Mouse (Mus musculus): ENCODE data around the gene Adamtsl4. TPM values are rescaled to one million over a fixed set of nuclear protein-coding genes. Genes with fewer than 3 reads are reported as not detected.
"Not testable (repeated sequence)": the region's sequence is repeated elsewhere in the genome, so short reads cannot be mapped to it uniquely, and the experiment has no call there.

Adamtsl4 gene
- polyA plus RNA-seq, 1 experiment from 2014 or later: 3.9 TPM

GRCm38 (mm10) chr3:95672861-95673706 lies 14.6 kb downstream of the Adamtsl4 start:
- no peak overlapping the region for H3K4me3 ChIP-seq (ENCODE audit: low read length)
- H3K4me2 ChIP-seq (replicated peaks; ENCODE audit: low read depth, low read length): peak overlapping the region; percentile 30
- peak overlapping the region; percentile 53; the same call in 1 of the 2 replicates for H3K9ac ChIP-seq (replicated peaks; ENCODE audit: low read length)
- H3K27me3 ChIP-seq (ENCODE audit: insufficient read depth, low read length): no peaks in the 10 kb centered on the region
- ATAC-seq (ENCODE audit: low FRiP score, low TSS enrichment): no peak
- peaks cover 60% of the 10 kb centered on the region for H3K4me1 ChIP-seq (ENCODE audit: insufficient read depth, low read length)
- peak overlapping the region; percentile 98 for H3K27ac ChIP-seq (ENCODE audit: low read length)
- H3K36me3 ChIP-seq (ENCODE audit: insufficient read depth, low read length): peaks cover 12% of the 10 kb centered on the region; the same call in 1 of the 2 replicates
- 42% methylated on average over 10 of the region's 10 CpGs for WGBS
- H3K9me3 ChIP-seq (ENCODE audit: low read length): no peaks in the 10 kb centered on the region

GRCm38 (mm10) chr3:95672461-95672860 lies 15.3 kb downstream of the Adamtsl4 start:
- no peak overlapping the region for H3K9ac ChIP-seq (replicated peaks; ENCODE audit: low read length)
- H3K4me3 ChIP-seq (ENCODE audit: low read length): no peak overlapping the region
- H3K4me2 ChIP-seq (replicated peaks; ENCODE audit: low read depth, low read length): no peak overlapping the region
- H3K27ac ChIP-seq (ENCODE audit: low read length): peak overlapping the region; percentile 98
- no peaks in the 10 kb centered on the region for H3K9me3 ChIP-seq (ENCODE audit: low read length)
- H3K27me3 ChIP-seq (ENCODE audit: insufficient read depth, low read length): no peaks in the 10 kb centered on the region
- H3K4me1 ChIP-seq (ENCODE audit: insufficient read depth, low read length): peaks cover 66% of the 10 kb centered on the region
- ATAC-seq (ENCODE audit: low FRiP score, low TSS enrichment): no peak
- peaks cover 11% of the 10 kb centered on the region; the same call in 1 of the 2 replicates for H3K36me3 ChIP-seq (ENCODE audit: insufficient read depth, low read length)
- WGBS: 19% methylated on average over 3 of the region's 3 CpGs

DNA sequence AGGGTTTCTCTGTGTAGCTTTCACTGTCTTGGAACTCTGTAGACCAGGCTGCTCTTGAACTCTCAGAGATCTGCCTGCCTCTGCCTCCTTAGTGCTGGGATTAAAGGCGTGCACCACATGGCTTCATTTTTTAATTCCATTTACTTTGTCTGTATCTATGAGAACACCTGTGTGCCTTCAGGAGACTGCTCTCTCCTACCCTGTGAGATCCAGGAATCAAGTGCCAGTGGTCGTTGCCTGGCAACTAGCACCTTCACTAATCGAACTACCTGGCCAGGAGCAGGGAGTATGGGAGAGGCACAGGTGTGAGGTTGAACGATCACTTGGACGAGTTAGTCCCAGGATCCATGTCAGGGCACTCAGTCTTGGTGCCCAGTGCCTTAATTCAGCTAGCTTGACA lies 16.5 kb downstream of the Adamtsl4 start:
- no peak for ATAC-seq (ENCODE audit: low FRiP score, low TSS enrichment)
- WGBS: 78% methylated on average over 5 of the region's 5 CpGs
- H3K4me2 ChIP-seq (replicated peaks; ENCODE audit: low read depth, low read length): no peak overlapping the region
- no peak overlapping the region for H3K4me3 ChIP-seq (ENCODE audit: low read length)
- H3K27ac ChIP-seq (ENCODE audit: low read length): no peak overlapping the region
- H3K36me3 ChIP-seq (ENCODE audit: insufficient read depth, low read length): peaks cover 6% of the 10 kb centered on the region; the same call in 1 of the 2 replicates
- no peak overlapping the region for H3K9ac ChIP-seq (replicated peaks; ENCODE audit: low read length)
- H3K9me3 ChIP-seq (ENCODE audit: low read length): no peaks in the 10 kb centered on the region
- H3K4me1 ChIP-seq (ENCODE audit: insufficient read depth, low read length): peaks cover 69% of the 10 kb centered on the region
- H3K27me3 ChIP-seq (ENCODE audit: insufficient read depth, low read length): no peaks in the 10 kb centered on the region

DNA sequence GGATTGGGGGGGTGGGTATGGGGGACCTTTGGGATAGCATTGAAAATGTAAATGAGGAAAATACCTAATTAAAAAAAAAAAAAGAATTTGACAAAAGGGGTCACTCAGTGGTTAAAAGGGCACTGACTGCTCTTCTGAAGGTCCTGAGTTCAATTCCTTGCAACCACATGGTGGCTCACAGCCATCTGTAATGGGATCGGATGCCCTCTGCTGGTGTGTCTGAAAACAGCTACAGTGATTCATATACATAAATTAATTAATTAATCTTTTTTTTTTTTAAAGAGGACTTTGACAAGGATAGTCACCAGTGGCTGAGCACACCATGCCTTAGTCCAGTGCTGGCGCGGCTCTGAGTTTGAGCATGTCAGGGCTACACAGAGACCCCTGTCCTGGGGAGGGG lies 17.3 kb downstream of the Adamtsl4 start:
- H3K4me2 ChIP-seq (replicated peaks; ENCODE audit: low read depth, low read length); ATAC-seq (ENCODE audit: low FRiP score, low TSS enrichment); H3K4me3 ChIP-seq (ENCODE audit: low read length); H3K9me3 ChIP-seq (ENCODE audit: low read length); H3K27ac ChIP-seq (ENCODE audit: low read length); H3K27me3 ChIP-seq (ENCODE audit: insufficient read depth, low read length); H3K9ac ChIP-seq (replicated peaks; ENCODE audit: low read length); H3K36me3 ChIP-seq (ENCODE audit: insufficient read depth, low read length): not testable (repeated sequence)
- H3K4me1 ChIP-seq (ENCODE audit: insufficient read depth, low read length): peaks cover 69% of the 10 kb centered on the region
- 92% methylated on average over 3 of the region's 3 CpGs for WGBS

GRCm38 (mm10) chr3:95669309-95669665 lies 18.4 kb downstream of the Adamtsl4 start:
- peaks cover 67% of the 10 kb centered on the region for H3K4me1 ChIP-seq (ENCODE audit: insufficient read depth, low read length)
- H3K9ac ChIP-seq (replicated peaks; ENCODE audit: low read length): no peak overlapping the region
- H3K27ac ChIP-seq (ENCODE audit: low read length): peak overlapping the region; percentile 92; the same call in 1 of the 2 replicates
- no peaks in the 10 kb centered on the region for H3K27me3 ChIP-seq (ENCODE audit: insufficient read depth, low read length)
- 98% methylated on average over 3 of the region's 3 CpGs for WGBS
- no peaks in the 10 kb centered on the region for H3K9me3 ChIP-seq (ENCODE audit: low read length)
- H3K4me2 ChIP-seq (replicated peaks; ENCODE audit: low read depth, low read length): no peak overlapping the region
- no peak overlapping the region for H3K4me3 ChIP-seq (ENCODE audit: low read length)
- ATAC-seq (ENCODE audit: low FRiP score, low TSS enrichment): no peak
- H3K36me3 ChIP-seq (ENCODE audit: insufficient read depth, low read length): peaks cover 12% of the 10 kb centered on the region

- 78% methylated on average over 7 of the region's 7 CpGs for WGBS
- no peak for ATAC-seq (ENCODE audit: low FRiP score, low TSS enrichment)
These were observed 19.0 kb downstream of the Adamtsl4 start for GRCm38 (mm10) chr3:95668589-95669308.

GRCm38 (mm10) chr3:95668026-95668425 lies 19.7 kb downstream of the Adamtsl4 start:
- no peaks in the 10 kb centered on the region for H3K9me3 ChIP-seq (ENCODE audit: low read length)
- H3K9ac ChIP-seq (replicated peaks; ENCODE audit: low read length): peak overlapping the region; percentile 44
- peak overlapping the region; percentile 92 for H3K27ac ChIP-seq (ENCODE audit: low read length)
- peaks cover 21% of the 10 kb centered on the region for H3K36me3 ChIP-seq (ENCODE audit: insufficient read depth, low read length)
- H3K4me3 ChIP-seq (ENCODE audit: low read length): no peak overlapping the region
- H3K27me3 ChIP-seq (ENCODE audit: insufficient read depth, low read length): no peaks in the 10 kb centered on the region
- WGBS: 29% methylated on average over 7 of the region's 7 CpGs
- no peak overlapping the region for H3K4me2 ChIP-seq (replicated peaks; ENCODE audit: low read depth, low read length)
- peak; percentile 44 for ATAC-seq (ENCODE audit: low FRiP score, low TSS enrichment)
- peaks cover 67% of the 10 kb centered on the region for H3K4me1 ChIP-seq (ENCODE audit: insufficient read depth, low read length)

More at GRCm38 (mm10) chr3:95668589-95669308, 19.0 kb downstream of the Adamtsl4 start:
- H3K27me3 ChIP-seq (ENCODE audit: insufficient read depth, low read length): no peaks in the 10 kb centered on the region
- H3K4me1 ChIP-seq (ENCODE audit: insufficient read depth, low read length): peaks cover 67% of the 10 kb centered on the region
- peaks cover 16% of the 10 kb centered on the region for H3K36me3 ChIP-seq (ENCODE audit: insufficient read depth, low read length)
- peak overlapping the region; percentile 92 for H3K27ac ChIP-seq (ENCODE audit: low read length)
- H3K9me3 ChIP-seq (ENCODE audit: low read length): no peaks in the 10 kb centered on the region
- H3K9ac ChIP-seq (replicated peaks; ENCODE audit: low read length): no peak overlapping the region
- H3K4me2 ChIP-seq (replicated peaks; ENCODE audit: low read depth, low read length): no peak overlapping the region
- no peak overlapping the region for H3K4me3 ChIP-seq (ENCODE audit: low read length)

- 51% methylated on average over 4 of the region's 4 CpGs for WGBS
- Histone ChIP-seq H3K9me3 (ENCODE audit: low read length) (no peaks in the 10 kb centered on the region), H3K4me1 (ENCODE audit: insufficient read depth, low read length) (peaks cover 67% of the 10 kb centered on the region), H3K27ac (ENCODE audit: low read length) (peak overlapping the region; percentile 92), H3K4me2 (replicated peaks; ENCODE audit: low read depth, low read length) (peak overlapping the region; percentile 11; the same call in 1 of the 2 replicates), H3K36me3 (ENCODE audit: insufficient read depth, low read length) (peaks cover 25% of the 10 kb centered on the region), H3K9ac (replicated peaks; ENCODE audit: low read length) (peak overlapping the region; percentile 44), H3K27me3 (ENCODE audit: insufficient read depth, low read length) (no peaks in the 10 kb centered on the region), H3K4me3 (ENCODE audit: low read length) (no peak overlapping the region)
- no peak for ATAC-seq (ENCODE audit: low FRiP score, low TSS enrichment)
These were observed 20.2 kb downstream of the Adamtsl4 start for GRCm38 (mm10) chr3:95667521-95667920.

DNA sequence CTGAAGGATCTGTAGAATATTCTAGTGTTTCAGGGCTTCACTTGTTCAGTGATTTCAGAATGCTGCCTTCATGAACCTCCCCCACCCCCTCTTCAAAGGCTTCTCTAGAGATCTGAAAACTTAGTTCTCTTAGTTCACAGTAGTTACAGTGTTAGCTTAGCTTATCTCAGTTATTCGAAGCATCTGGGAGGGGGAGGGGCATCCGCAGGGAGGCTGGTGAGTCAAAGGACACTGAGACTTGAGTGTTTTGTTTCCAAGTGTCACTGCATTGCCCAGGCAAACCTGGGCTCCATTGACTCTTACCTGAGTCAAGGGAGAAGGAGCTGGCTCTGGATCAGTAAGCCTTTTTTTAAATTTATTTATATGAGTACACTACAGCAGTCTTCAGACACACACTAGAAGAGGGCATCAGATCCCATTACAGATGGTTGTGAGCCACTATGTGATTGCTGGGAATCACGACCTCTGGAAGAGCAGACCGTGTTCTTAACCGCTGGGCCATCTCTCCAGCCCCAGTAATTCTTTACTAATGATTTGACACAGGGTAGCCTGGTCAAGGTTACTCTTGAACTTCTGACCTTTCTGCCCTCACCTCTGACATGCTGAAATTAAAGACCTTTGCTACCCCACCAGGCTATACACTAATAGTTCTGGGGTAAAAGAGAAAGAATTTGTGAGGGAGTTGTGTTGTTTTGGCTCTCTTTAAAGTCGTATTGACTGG lies 21.4 kb downstream of the Adamtsl4 start:
- WGBS: 29% methylated on average over 6 of the region's 6 CpGs
- H3K9me3 ChIP-seq (ENCODE audit: low read length): no peaks in the 10 kb centered on the region
- H3K4me1 ChIP-seq (ENCODE audit: insufficient read depth, low read length): peaks cover 69% of the 10 kb centered on the region
- no peak overlapping the region for H3K4me3 ChIP-seq (ENCODE audit: low read length)
- ATAC-seq (ENCODE audit: low FRiP score, low TSS enrichment): no peak
- no peaks in the 10 kb centered on the region for H3K27me3 ChIP-seq (ENCODE audit: insufficient read depth, low read length)
- H3K27ac ChIP-seq (ENCODE audit: low read length): peak overlapping the region; percentile 19; the same call in 1 of the 2 replicates
- no peak overlapping the region for H3K4me2 ChIP-seq (replicated peaks; ENCODE audit: low read depth, low read length)
- peaks cover 33% of the 10 kb centered on the region for H3K36me3 ChIP-seq (ENCODE audit: insufficient read depth, low read length)
- no peak overlapping the region for H3K9ac ChIP-seq (replicated peaks; ENCODE audit: low read length)
